Mouse (Mus musculus) hindbrain, embryonic 13.5 days (tissue): ENCODE data around the gene Epb42. TPM values are rescaled to one million over a fixed set of nuclear protein-coding genes. Genes with fewer than 3 reads are reported as not detected.
"Not testable (repeated sequence)": the region's sequence is repeated elsewhere in the genome, so short reads cannot be mapped to it uniquely, and the experiment has no call there.

Experiments
- ATAC-seq: fragments of 200-750 bp; cut with Nextera tagmentation; 2 replicates; pipeline ENCODE4 v1.8.0; 2017; ENCODE audit warnings: moderate TSS enrichment; ENCODE audit not compliant: low FRiP score
- H3K27ac ChIP-seq: fragments of 300-500 bp; sonication (generic); 2 replicates; pipeline ENCODE4 v1.5.1; 2015; ENCODE audit warnings: inconsistent platforms, mild to moderate bottlenecking, moderate library complexity
- H3K27me3 ChIP-seq: fragments of 300-500 bp; sonication (generic); 2 replicates; pipeline ENCODE4 v1.6.1; 2015; ENCODE audit warnings: mild to moderate bottlenecking, inconsistent platforms
- H3K36me3 ChIP-seq: fragments of 300-500 bp; sonication (generic); 2 replicates; pipeline ENCODE4 v1.6.1; 2015; ENCODE audit warnings: mild to moderate bottlenecking, inconsistent platforms
- H3K4me1 ChIP-seq: fragments of 300-500 bp; sonication (generic); replicated peaks from 2 replicates; pipeline ENCODE4 v1.6.1; 2015; ENCODE audit warnings: inconsistent platforms
- H3K4me2 ChIP-seq: fragments of 300-500 bp; sonication (generic); 2 replicates; pipeline ENCODE4 v1.6.1; 2015; ENCODE audit warnings: inconsistent platforms, mild to moderate bottlenecking, moderate library complexity
- H3K4me3 ChIP-seq: fragments of 300-500 bp; sonication (generic); 2 replicates; pipeline ENCODE4 v1.5.1; 2015; ENCODE audit warnings: mild to moderate bottlenecking, inconsistent platforms
- H3K9ac ChIP-seq: fragments of 300-500 bp; sonication (generic); 2 replicates; pipeline ENCODE4 v1.6.1; 2015; ENCODE audit warnings: mild to moderate bottlenecking, inconsistent platforms
- H3K9me3 ChIP-seq: fragments of 300-500 bp; sonication (generic); 2 replicates; pipeline ENCODE4 v1.6.1; 2016; ENCODE audit warnings: inconsistent platforms
- WGBS: fragments of 180-500 bp; shearing (Covaris S2); methylation state at CpG from one replicate; pipeline ENCODE4 v1.1.7; 2015; 5-methylcytosine and 5-hydroxymethylcytosine counted together
- polyA plus RNA-seq: library from polyadenylated mRNA; unstranded; fragments of >200 nt; fragmentation: Nextera tagmentation; extraction: Ambion mirVana; gene quantifications from 2 replicates; pipeline ENCODE4 v1.2.1, GENCODE M21; 2015

The Epb42 gene
- polyA plus RNA-seq, 1 experiment from 2014 or later, result 0.48 TPM

DNA sequence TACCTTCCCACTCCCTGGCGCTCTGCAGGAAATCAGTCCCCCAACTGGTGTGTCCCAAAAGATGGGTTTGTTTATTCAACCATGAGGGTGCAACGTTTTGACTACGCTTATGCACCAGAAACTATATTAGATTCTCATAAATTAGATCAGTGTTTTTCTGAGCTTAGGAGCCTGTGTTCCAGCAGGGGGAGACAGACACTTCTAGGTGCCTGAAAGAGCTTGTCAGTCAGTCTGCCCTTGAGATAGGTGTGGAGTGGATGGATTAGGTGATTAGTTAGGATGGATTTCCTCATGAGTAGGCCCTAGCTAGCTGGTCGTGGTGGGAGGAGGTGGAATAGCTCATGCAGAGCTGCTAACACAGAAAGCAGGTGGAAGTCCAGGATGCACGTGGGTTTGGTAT is 4.2 kb upstream of the Epb42 start:
- H3K9ac ChIP-seq, result no peak overlapping the region
- H3K27ac ChIP-seq, result no peak overlapping the region
- 57% methylated on average over 5 of the region's 5 CpGs for WGBS
- no peaks in the 10 kb centered on the region for H3K27me3 ChIP-seq
- no peak for ATAC-seq
- H3K9me3 ChIP-seq, result no peaks in the 10 kb centered on the region
- no peaks in the 10 kb centered on the region for H3K4me1 ChIP-seq
- H3K4me3 ChIP-seq, result no peak overlapping the region
- H3K4me2 ChIP-seq, result no peak overlapping the region
- no peaks in the 10 kb centered on the region for H3K36me3 ChIP-seq

GRCm38 (mm10) chr2:121039382-121039781 is 2.5 kb upstream of the Epb42 start:
- Histone ChIP-seq H3K4me3 (no peak overlapping the region), H3K27ac (no peak overlapping the region), H3K4me1 (no peaks in the 10 kb centered on the region), H3K9me3 (no peaks in the 10 kb centered on the region), H3K36me3 (no peaks in the 10 kb centered on the region), H3K4me2 (no peak overlapping the region), H3K9ac (no peak overlapping the region), H3K27me3 (no peaks in the 10 kb centered on the region)
- WGBS, result 97% methylated on average over 1 of the region's 1 CpGs
- ATAC-seq, result no peak

DNA sequence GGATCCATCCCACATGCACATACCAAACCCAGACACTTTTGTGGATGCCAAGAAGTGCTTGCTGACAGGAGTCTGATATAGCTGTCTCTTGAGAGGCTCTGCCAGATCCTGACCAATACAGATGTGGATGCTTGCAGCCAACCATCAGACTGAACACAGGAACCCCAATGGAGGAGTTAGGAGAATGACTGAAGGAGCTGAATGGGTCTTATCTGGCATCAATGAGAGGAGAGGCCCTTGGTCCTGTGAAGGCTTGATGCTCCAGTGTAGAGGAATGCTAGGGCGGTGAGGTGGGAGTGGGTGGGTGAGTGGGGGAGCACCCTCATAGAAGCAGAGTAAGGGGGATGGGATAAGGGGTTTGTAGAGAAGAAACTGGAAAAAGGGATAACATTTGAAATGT is 2.0 kb upstream of the Epb42 start:
- not testable (repeated sequence) for H3K27me3 ChIP-seq, H3K4me3 ChIP-seq, H3K9me3 ChIP-seq, H3K36me3 ChIP-seq, H3K9ac ChIP-seq, H3K27ac ChIP-seq, H3K4me1 ChIP-seq, ATAC-seq, H3K4me2 ChIP-seq
- 100% methylated on average over 1 of the region's 1 CpGs for WGBS

DNA sequence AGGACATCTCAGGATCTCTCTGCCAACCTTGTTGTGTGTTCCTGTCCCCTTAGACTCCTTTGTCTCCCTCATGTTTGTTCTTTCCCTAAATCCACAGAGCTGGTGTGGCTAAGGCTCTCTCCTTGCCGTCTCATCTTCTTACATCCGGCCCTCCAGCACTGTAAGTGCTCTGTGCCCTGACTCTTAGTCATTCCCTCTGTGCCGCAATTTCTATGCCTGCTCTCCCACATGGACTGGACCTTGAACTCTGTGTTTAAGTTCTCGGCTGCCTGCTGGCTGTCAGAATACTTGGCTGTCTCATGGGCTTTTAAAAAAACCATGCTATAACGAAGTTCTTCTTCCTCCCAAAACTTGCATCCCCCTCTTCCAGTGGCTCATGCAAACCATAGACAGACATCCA is 14.0 kb downstream of the Epb42 start:
- no peak overlapping the region for H3K4me3 ChIP-seq
- no peaks in the 10 kb centered on the region for H3K4me1 ChIP-seq
- no peak for ATAC-seq
- 73% methylated on average over 5 of the region's 5 CpGs for WGBS
- H3K27ac ChIP-seq, result no peak overlapping the region
- H3K9ac ChIP-seq, result no peak overlapping the region
- H3K27me3 ChIP-seq, result no peaks in the 10 kb centered on the region
- H3K4me2 ChIP-seq, result no peak overlapping the region
- peaks cover 2% of the 10 kb centered on the region for H3K36me3 ChIP-seq
- no peaks in the 10 kb centered on the region for H3K9me3 ChIP-seq

DNA sequence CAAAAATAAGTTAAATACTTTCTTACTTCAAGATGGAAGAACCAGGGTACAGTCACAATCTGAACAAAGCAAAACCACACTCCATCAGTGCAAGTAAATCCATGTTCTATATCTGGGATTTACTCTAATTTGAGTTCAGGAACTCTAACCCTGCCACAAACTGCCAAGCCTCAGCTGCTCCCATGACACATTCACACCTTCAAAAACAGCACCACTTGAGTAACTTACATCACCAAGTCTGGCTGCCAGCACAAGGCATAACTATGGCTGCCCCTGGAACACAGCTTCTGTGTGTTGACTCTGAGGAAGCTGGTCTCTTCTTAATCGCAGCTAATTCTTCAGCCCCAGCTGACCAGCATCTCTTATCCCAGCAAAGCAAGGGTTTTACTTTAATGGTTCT is 19.7 kb downstream of the Epb42 start:
- H3K4me3 ChIP-seq, result no peak overlapping the region
- ATAC-seq, result no peak
- H3K9me3 ChIP-seq, result peaks cover 4% of the 10 kb centered on the region; the same call in 1 of the 2 replicates
- H3K4me1 ChIP-seq, result no peaks in the 10 kb centered on the region
- no peak overlapping the region for H3K27ac ChIP-seq
- H3K27me3 ChIP-seq, result no peaks in the 10 kb centered on the region
- H3K9ac ChIP-seq, result no peak overlapping the region
- H3K36me3 ChIP-seq, result peaks cover 52% of the 10 kb centered on the region
- WGBS, result 100% methylated on average over 1 of the region's 1 CpGs
- H3K4me2 ChIP-seq, result no peak overlapping the region

GRCm38 (mm10) chr2:121016226-121016625 is 20.6 kb downstream of the Epb42 start:
- Histone ChIP-seq H3K4me2 (no peak overlapping the region), H3K27ac (no peak overlapping the region), H3K9ac (no peak overlapping the region), H3K27me3 (no peaks in the 10 kb centered on the region), H3K36me3 (peaks cover 61% of the 10 kb centered on the region), H3K4me3 (no peak overlapping the region), H3K9me3 (peaks cover 4% of the 10 kb centered on the region; the same call in 1 of the 2 replicates), H3K4me1 (no peaks in the 10 kb centered on the region)
- whole genome bisulfite sequencing, result 86% methylated on average over 9 of the region's 9 CpGs
- no peak for ATAC-seq

- H3K9me3 ChIP-seq, result peaks cover 4% of the 10 kb centered on the region; the same call in 1 of the 2 replicates
- H3K27me3 ChIP-seq, result no peaks in the 10 kb centered on the region
- H3K36me3 ChIP-seq, result peaks cover 66% of the 10 kb centered on the region
- H3K4me2 ChIP-seq, result no peak overlapping the region
- H3K9ac ChIP-seq, result no peak overlapping the region
- no peaks in the 10 kb centered on the region for H3K4me1 ChIP-seq
- H3K4me3 ChIP-seq, result no peak overlapping the region
- ATAC-seq, result no peak
- no peak overlapping the region for H3K27ac ChIP-seq
- WGBS, result 84% methylated on average over 2 of the region's 2 CpGs
These were observed 21.4 kb downstream of the Epb42 start for GRCm38 (mm10) chr2:121015507-121015906.

GRCm38 (mm10) chr2:121012676-121013075 is 24.2 kb downstream of the Epb42 start:
- Histone ChIP-seq H3K4me3 (no peak overlapping the region), H3K4me1 (peaks cover 12% of the 10 kb centered on the region), H3K4me2 (no peak overlapping the region), H3K36me3 (peaks cover 66% of the 10 kb centered on the region), H3K27ac (no peak overlapping the region), H3K9me3 (peaks cover 2% of the 10 kb centered on the region; the same call in 1 of the 2 replicates), H3K9ac (no peak overlapping the region), H3K27me3 (no peaks in the 10 kb centered on the region)
- 96% methylated on average over 9 of the region's 9 CpGs for WGBS
- no peak for ATAC-seq

DNA sequence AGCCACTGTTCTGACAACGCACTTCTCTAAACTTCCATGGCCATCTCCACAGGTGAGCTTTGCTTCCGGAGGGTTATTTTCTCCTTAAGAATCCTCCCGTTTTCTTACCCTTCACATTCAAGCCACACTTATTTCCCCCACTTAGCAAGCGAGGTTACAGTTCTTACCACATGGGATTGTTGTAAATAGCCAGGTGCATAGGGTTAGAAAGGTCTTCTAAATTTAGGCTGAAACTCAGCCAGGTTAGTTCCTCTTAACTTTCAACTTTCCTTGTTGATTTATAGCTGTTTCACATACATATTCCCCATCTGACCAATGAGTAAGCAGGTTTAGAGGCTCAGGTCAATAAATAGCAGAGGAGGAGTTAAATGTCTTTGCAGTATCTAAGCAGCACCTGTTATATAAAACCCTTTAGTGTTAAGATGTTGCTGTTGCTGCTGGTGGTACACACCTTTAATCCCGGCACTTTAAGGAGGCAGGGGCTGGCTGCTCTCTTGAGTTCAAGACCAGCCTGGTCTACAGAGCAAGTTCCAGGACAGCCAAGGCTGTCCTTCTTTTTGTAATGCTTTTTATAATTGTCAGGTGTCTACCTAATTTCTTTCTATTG is 27.7 kb downstream of the Epb42 start:
- Histone ChIP-seq H3K36me3 (peaks cover 34% of the 10 kb centered on the region), H3K27me3 (no peaks in the 10 kb centered on the region), H3K27ac (no peak overlapping the region), H3K4me3 (peak overlapping the region; percentile 79), H3K9ac (peak overlapping the region; percentile 83), H3K9me3 (no peaks in the 10 kb centered on the region), H3K4me2 (peak overlapping the region; percentile 75), H3K4me1 (peaks cover 12% of the 10 kb centered on the region)
- no peak for ATAC-seq
- WGBS, result 32% methylated on average over 5 of the region's 5 CpGs

GRCm38 (mm10) chr2:121008664-121009007 is 28.2 kb downstream of the Epb42 start:
- ATAC-seq, result peak; percentile 42

GRCm38 (mm10) chr2:121007925-121008663 is 28.8 kb downstream of the Epb42 start, which contains the start of gene Ccndbp1:
Ccndbp1 (plus strand) TSS chr2:121008403.
- Histone ChIP-seq H3K4me2 (peak within 1 kb of the TSS; percentile 75), H3K4me1 (peaks cover 12% of the 10 kb centered on the region), H3K27me3 (no peaks in the 10 kb centered on the region), H3K9me3 (no peaks in the 10 kb centered on the region), H3K27ac (peak within 1 kb of the TSS; percentile 71), H3K4me3 (peak within 1 kb of the TSS; percentile 79), H3K9ac (peak within 1 kb of the TSS; percentile 83), H3K36me3 (peaks cover 27% of the 10 kb centered on the region)
- WGBS, result 2% methylated on average over 33 of the region's 34 CpGs
- ATAC-seq, result peak; percentile 96

More at GRCm38 (mm10) chr2:121008664-121009007, 28.2 kb downstream of the Epb42 start:
- Histone ChIP-seq H3K36me3 (peaks cover 30% of the 10 kb centered on the region), H3K4me3 (peak overlapping the region; percentile 79), H3K4me1 (peaks cover 12% of the 10 kb centered on the region), H3K4me2 (peak overlapping the region; percentile 75), H3K27ac (peak overlapping the region; percentile 41; the same call in 1 of the 2 replicates), H3K27me3 (no peaks in the 10 kb centered on the region), H3K9ac (peak overlapping the region; percentile 83), H3K9me3 (no peaks in the 10 kb centered on the region)
- under 1% methylated on average over 12 of the region's 12 CpGs for WGBS

- no peak overlapping the region for H3K4me3 ChIP-seq
- ATAC-seq, result no peak
- WGBS, result 94% methylated on average over 1 of the region's 1 CpGs
- peaks cover 16% of the 10 kb centered on the region for H3K36me3 ChIP-seq
- no peaks in the 10 kb centered on the region for H3K9me3 ChIP-seq
- no peak overlapping the region for H3K4me2 ChIP-seq
- no peak overlapping the region for H3K9ac ChIP-seq
- H3K27ac ChIP-seq, result no peak overlapping the region
- no peaks in the 10 kb centered on the region for H3K27me3 ChIP-seq
- peaks cover 12% of the 10 kb centered on the region for H3K4me1 ChIP-seq
These were observed 29.9 kb downstream of the Epb42 start for GRCm38 (mm10) chr2:121006986-121007385.
